Mouse (Mus musculus) Patski (cell line): ENCODE measurements around the gene 2510039O18Rik. TPM values are rescaled to one million over a fixed set of nuclear protein-coding genes. Genes with fewer than 3 reads are reported as not detected.

Experiments used
- ATAC-seq: fragments of 100-300 bp; one replicate; pipeline ENCODE4 v1.8.0; 2021
- CTCF ChIA-PET: fragments of 350-600 bp; sonication (Branson Sonifier 250); formaldehyde crosslinking; loops from one replicate; lab custom pipeline; 2022; ENCODE audit warnings: inconsistent platforms; lab: Charles Lee
- POLR2A ChIA-PET: fragments of 350-600 bp; sonication (Branson Sonifier 250); formaldehyde crosslinking; loops from one replicate; lab custom pipeline; 2022; ENCODE audit warnings: antibody characterized with exemption, inconsistent platforms; lab: Charles Lee
- DNase-seq: peaks from one replicate; pipeline ENCODE4 v3.0.0-alpha.2; 2011; ENCODE audit warnings: low read depth, low spot score
- H3K27me3 ChIP-seq: fragments of 371-371 bp; one replicate; pipeline ENCODE4 v1.5.1; 2021
- CTCF ChIP-seq: fragments of 100-300 bp; IDR thresholded peaks from one replicate; pipeline ENCODE4 v1.5.1; 2021
- in situ Hi-C: fragments of 300-500 bp; cut with MboI; formaldehyde crosslinking; loops from 3 replicates; pipeline ENCODE4 v1.11.1; 2018; ENCODE audit warnings: low pct_unique_long_range_greater_than_20kb, mixed read lengths
- polyA plus RNA-seq: library from polyadenylated mRNA; unstranded; gene quantifications from one replicate; pipeline ENCODE4 v1.2.3, GENCODE M21; 2021

2510039O18Rik gene
- polyA plus RNA-seq, 1 experiment from 2014 or later: 57.2 TPM

- in situ Hi-C loops: no loop called here
- ChIA-PET POLR2A (no interaction called here), CTCF (no interaction called here)
- no peak for DNase-seq
- no peaks in the 10 kb centered on the region for H3K27me3 ChIP-seq
- no peak for ATAC-seq
- TF ChIP-seq CTCF: no peak
Measured at GRCm38 (mm10) chr4:147979441-147979860, 38.8 kb downstream of the 2510039O18Rik start.

GRCm38 (mm10) chr4:147985205-147986132 is 44.8 kb downstream of the 2510039O18Rik start, which contains the start of gene Nppb:
Nppb (plus strand) TSS chr4:147985788.
- POLR2A ChIA-PET: interaction anchor here (1.3 kb wide), 1 partner anchor 23 kb away, joined by 3 read pairs; no protein-coding TSS in a partner anchor
- peak; percentile 60 for ATAC-seq
- no peaks in the 10 kb centered on the region for H3K27me3 ChIP-seq
- no peak for TF ChIP-seq CTCF
- CTCF ChIA-PET: interaction anchor here (0.8 to 1.7 kb wide), 4 partner anchors 10 to 30 kb away, joined by 3 to 5 read pairs (median 3); no protein-coding TSS in a partner anchor
- DNase-seq: no peak
- in situ Hi-C loops: no loop called here

- CTCF ChIA-PET: no interaction called here
- H3K27me3 ChIP-seq: no peaks in the 10 kb centered on the region
- DNase-seq (no peak), ATAC-seq (no peak)
- POLR2A ChIA-PET: no interaction called here
- in situ Hi-C loops: no loop called here
- TF ChIP-seq CTCF: no peak
Measured at GRCm38 (mm10) chr4:147993571-147994095, 52.9 kb downstream of the 2510039O18Rik start.

GRCm38 (mm10) chr4:147995311-147995710 is 54.6 kb downstream of the 2510039O18Rik start:
- no peak for TF ChIP-seq CTCF
- no peak for ATAC-seq
- in situ Hi-C loops: no loop called here
- no peaks in the 10 kb centered on the region for H3K27me3 ChIP-seq
- DNase-seq: no peak
- POLR2A ChIA-PET: interaction anchor here (0.7 kb wide), 1 partner anchor 58 kb away, joined by 3 read pairs; no protein-coding TSS in a partner anchor
- CTCF ChIA-PET: no interaction called here

Other genes with a start within 250 kb of the 2510039O18Rik start
- 0.39 TPM for gene Zfp534, start 238.3 kb upstream of the 2510039O18Rik start, polyA plus RNA-seq
- gene Zfp984, start 131.1 kb upstream of the 2510039O18Rik start, polyA plus RNA-seq: 0.19 TPM
- 4.4 TPM for gene Zfp933, start 92.5 kb upstream of the 2510039O18Rik start, polyA plus RNA-seq
- gene Miip, start 72.1 kb upstream of the 2510039O18Rik start, polyA plus RNA-seq: 14.4 TPM
- 9.3 TPM for gene Fv1, start 71.9 kb upstream of the 2510039O18Rik start, polyA plus RNA-seq
- gene Mfn2, start 36.2 kb upstream of the 2510039O18Rik start, polyA plus RNA-seq: 52.4 TPM
- gene Plod1, start 4.1 kb upstream of the 2510039O18Rik start, polyA plus RNA-seq: 39.3 TPM
- gene Nppb, start 44.9 kb downstream of the 2510039O18Rik start, polyA plus RNA-seq: 0.60 TPM
- 0.31 TPM for gene Nppa, start 59.8 kb downstream of the 2510039O18Rik start, polyA plus RNA-seq
- 9.2 TPM for gene Clcn6, start 97.9 kb downstream of the 2510039O18Rik start, polyA plus RNA-seq
- gene Mthfr, start 98.2 kb downstream of the 2510039O18Rik start, polyA plus RNA-seq: 20.0 TPM
- 23.8 TPM for gene Agtrap, start 147.1 kb downstream of the 2510039O18Rik start, polyA plus RNA-seq
- 46.0 TPM for gene Mad2l2, start 189.5 kb downstream of the 2510039O18Rik start, polyA plus RNA-seq
- 0.30 TPM for gene Draxin, start 189.8 kb downstream of the 2510039O18Rik start, polyA plus RNA-seq
- gene Fbxo6, start 211.2 kb downstream of the 2510039O18Rik start, polyA plus RNA-seq: 68.4 TPM
- gene Fbxo44, start 219.6 kb downstream of the 2510039O18Rik start, polyA plus RNA-seq: 29.7 TPM
- 20.9 TPM for gene Fbxo2, start 219.7 kb downstream of the 2510039O18Rik start, polyA plus RNA-seq